Mouse (Mus musculus) stomach, postnatal 0 days (tissue): ENCODE data around the gene Pthlh.

Experiments
- CTCF ChIP-seq: IDR thresholded peaks from 2 replicates; pipeline ENCODE4 v1.5.1; 2016; ENCODE audit warnings: antibody characterized with exemption, low read depth, mild to moderate bottlenecking, moderate library complexity
- EP300 ChIP-seq: optimal IDR thresholded peaks from 2 replicates; pipeline ENCODE3; 2016; ENCODE audit warnings: antibody characterized with exemption

- no peak for TF ChIP-seq CTCF
- TF ChIP-seq EP300, result no peak
Observed at GRCm38 (mm10) chr6:147310435-147310978, 46.5 kb upstream of the Pthlh start.
